In genomic region chr2:178885686-178886085, GRCm38 (mm10) we compare ENCODE assay signal across 8 mouse cellular contexts.
A peak's percentile ranks its signal among the peaks of the same experiment; 100 is the strongest.
DNase-seq lines count a peak whose midpoint lies in the region.

No protein-coding gene starts in this region.

- DNase-seq in cerebellum, adult 11 months = peak; percentile 3
- DNase-seq in cerebellum, adult 9-11 months = no peak
- DNase-seq in layer of hippocampus, adult 11-12 months (ENCODE audit: low spot score) = peak; percentile 40
- no peak for DNase-seq in layer of hippocampus, adult 9-10 months (ENCODE audit: low spot score)
- DNase-seq in NIH3T3 (ENCODE audit: low read depth) = peak; percentile 23
- peak; percentile 19 for DNase-seq in embryo, embryonic 9.5 days (ENCODE audit: extremely low spot score)
- peak; percentile 66 for DNase-seq in retina, embryonic 14.5 days (ENCODE audit: low spot score)
- no peak for DNase-seq in urinary bladder, adult 18-20 months (ENCODE audit: low spot score in 2 of 2)

Comparison
In these comparisons a context has a peak if more than half of its experiments do, and no peak if none do; other contexts are left out.
1. DNase-seq: peak in cerebellum, adult 11 months (single experiment), layer of hippocampus, adult 11-12 months (single experiment), NIH3T3 (single experiment), embryo, embryonic 9.5 days (single experiment) and retina, embryonic 14.5 days (single experiment); none in cerebellum, adult 9-11 months (single experiment), layer of hippocampus, adult 9-10 months (single experiment) and urinary bladder, adult 18-20 months (0 of 2).